Mouse (Mus musculus) kidney, adult 9 months (tissue): ENCODE measurements around the gene Cdadc1.
A peak's percentile ranks its signal among the peaks of the same experiment; 100 is the strongest.
"Not testable (repeated sequence)": the region's sequence is repeated elsewhere in the genome, so short reads cannot be mapped to it uniquely, and the experiment has no call there.

Experiments used
- DNase-seq: peaks from one replicate; pipeline ENCODE4 v3.0.0; 2022

Gene Cdadc1

GRCm38 (mm10) chr14:59597398-59598259, at the start of gene Cdadc1:
TSS of gene Cdadc1 (minus strand) at chr14:59597959.
- peak; percentile 97 for DNase-seq

GRCm38 (mm10) chr14:59646826-59647697, 49.3 kb upstream of the Cdadc1 start:
- no peak for DNase-seq

GRCm38 (mm10) chr14:59644896-59645295, 47.1 kb upstream of the Cdadc1 start:
- DNase-seq, result no peak

GRCm38 (mm10) chr14:59644166-59644565, 46.4 kb upstream of the Cdadc1 start:
- no peak for DNase-seq

- no peak for DNase-seq
Observed at GRCm38 (mm10) chr14:59643582-59643981, 45.8 kb upstream of the Cdadc1 start.

GRCm38 (mm10) chr14:59641856-59642255, 44.1 kb upstream of the Cdadc1 start:
- no peak for DNase-seq

GRCm38 (mm10) chr14:59638906-59639703, 41.3 kb upstream of the Cdadc1 start:
- no peak for DNase-seq

GRCm38 (mm10) chr14:59633988-59634387, 36.2 kb upstream of the Cdadc1 start:
- DNase-seq, result no peak

- DNase-seq, result no peak
Observed at GRCm38 (mm10) chr14:59633295-59633898, 35.6 kb upstream of the Cdadc1 start.

GRCm38 (mm10) chr14:59632067-59632466, 34.3 kb upstream of the Cdadc1 start:
- no peak for DNase-seq

GRCm38 (mm10) chr14:59630096-59630495, 32.3 kb upstream of the Cdadc1 start:
- no peak for DNase-seq

GRCm38 (mm10) chr14:59629308-59629707, 31.5 kb upstream of the Cdadc1 start:
- DNase-seq, result no peak

GRCm38 (mm10) chr14:59627823-59628222, 30.1 kb upstream of the Cdadc1 start:
- no peak for DNase-seq

GRCm38 (mm10) chr14:59627142-59627680, 29.5 kb upstream of the Cdadc1 start:
- no peak for DNase-seq

- peak; percentile 30 for DNase-seq
Observed at GRCm38 (mm10) chr14:59626711-59627110, 29.0 kb upstream of the Cdadc1 start.

GRCm38 (mm10) chr14:59625806-59626364, 28.1 kb upstream of the Cdadc1 start:
- no peak for DNase-seq

- DNase-seq, result peak; percentile 64
Observed at GRCm38 (mm10) chr14:59625158-59625805, 27.5 kb upstream of the Cdadc1 start, which contains the start of gene Shisa2. TSS of gene Shisa2 (plus strand) at chr14:59625308.

GRCm38 (mm10) chr14:59624326-59624885, 26.6 kb upstream of the Cdadc1 start:
- no peak for DNase-seq

- no peak for DNase-seq
Observed at GRCm38 (mm10) chr14:59616802-59617201, 19.0 kb upstream of the Cdadc1 start.

- not testable (repeated sequence) for DNase-seq
Observed at GRCm38 (mm10) chr14:59614149-59614548, 16.4 kb upstream of the Cdadc1 start.
